Mouse (Mus musculus) hematopoietic stem cell, adult 5-6 weeks (primary cell): Measurements from ENCODE around the gene Dmrtc2. TPM values are rescaled to one million over a fixed set of nuclear protein-coding genes. Genes with fewer than 3 reads are reported as not detected.
A peak's percentile ranks its signal among the peaks of the same experiment; 100 is the strongest.
"Not testable (repeated sequence)": the region's sequence is repeated elsewhere in the genome, so short reads cannot be mapped to it uniquely, and the experiment has no call there.

Experiments
- ATAC-seq, 2 experiments: fragments of 125-278 bp in 1 of 2; replicated peaks in 1 of 2; 2 replicates each; pipeline ENCODE4 v1.8.0; 2016 to 2017; ENCODE audit warnings: inconsistent platforms in 2 of 2, mild to moderate bottlenecking in 2 of 2, moderate number of reproducible peaks in 2 of 2, low read depth in 1 of 2, moderate TSS enrichment in 1 of 2; ENCODE audit not compliant: low FRiP score in 2 of 2, poor library complexity in 2 of 2, severe bottlenecking in 2 of 2, insufficient read depth in 1 of 2, low TSS enrichment in 1 of 2
- total RNA-seq: library from RNA; stranded (forward); fragments of 172-1452, 232-1000 nt; gene quantifications from 2 replicates; pipeline ENCODE4 v1.2.3, GENCODE M21; 2017

Dmrtc2 gene
- total RNA-seq, 1 experiment from 2014 or later, result not detected

GRCm38 (mm10) chr7:24890281-24891216 lies 20.7 kb downstream of the Dmrtc2 start:
- peak; percentile 68 to 91 for ATAC-seq

GRCm38 (mm10) chr7:24891241-24892124 lies 21.6 kb downstream of the Dmrtc2 start:
- ATAC-seq, result no peak

- ATAC-seq, result no peak
Observed at GRCm38 (mm10) chr7:24892125-24892583, 22.3 kb downstream of the Dmrtc2 start.

- not testable (repeated sequence) for ATAC-seq
Observed at GRCm38 (mm10) chr7:24895749-24896148, 25.9 kb downstream of the Dmrtc2 start.

GRCm38 (mm10) chr7:24896269-24896668 lies 26.4 kb downstream of the Dmrtc2 start:
- ATAC-seq, result no peak

GRCm38 (mm10) chr7:24897224-24897623 lies 27.4 kb downstream of the Dmrtc2 start, which contains the start of gene Cd79a:
Gene Cd79a, plus strand, starts transcription at chr7:24897381.
- no peak for ATAC-seq

GRCm38 (mm10) chr7:24897959-24898358 lies 28.1 kb downstream of the Dmrtc2 start:
- no peak for ATAC-seq

GRCm38 (mm10) chr7:24901114-24901513 lies 31.3 kb downstream of the Dmrtc2 start:
- no peak for ATAC-seq

- ATAC-seq, result no peak
Observed at GRCm38 (mm10) chr7:24901842-24902241, 32.0 kb downstream of the Dmrtc2 start.

- ATAC-seq, result no peak
Observed at GRCm38 (mm10) chr7:24902264-24902629, 32.4 kb downstream of the Dmrtc2 start.

- ATAC-seq, result peak in 1 of 2 experiments; percentile 15; a peak in 1 of 4 replicates
Observed at GRCm38 (mm10) chr7:24902630-24903443, 33.0 kb downstream of the Dmrtc2 start, which contains the start of gene Arhgef1. Gene Arhgef1, plus strand, starts transcription at chr7:24902912.

GRCm38 (mm10) chr7:24903444-24903825 lies 33.6 kb downstream of the Dmrtc2 start:
- no peak for ATAC-seq

GRCm38 (mm10) chr7:24904070-24904483 lies 34.2 kb downstream of the Dmrtc2 start:
- ATAC-seq, result peak; percentile 81 to 87

- peak in 1 of 2 experiments; percentile 24; a peak in 1 of 4 replicates for ATAC-seq
Observed at GRCm38 (mm10) chr7:24904936-24905335, 35.1 kb downstream of the Dmrtc2 start.

GRCm38 (mm10) chr7:24906551-24906950 lies 36.7 kb downstream of the Dmrtc2 start:
- no peak for ATAC-seq

- ATAC-seq, result peak; percentile 22 to 23
Observed at GRCm38 (mm10) chr7:24907211-24907748, 37.4 kb downstream of the Dmrtc2 start.

GRCm38 (mm10) chr7:24912480-24912879 lies 42.6 kb downstream of the Dmrtc2 start:
- ATAC-seq, result no peak
